Mouse (Mus musculus): ENCODE results near the gene Siglech.
A peak's percentile ranks its signal among the peaks of the same experiment; 100 is the strongest.
"Not testable (repeated sequence)": the region's sequence is repeated elsewhere in the genome, so short reads cannot be mapped to it uniquely, and the experiment has no call there.

The Siglech gene

DNA sequence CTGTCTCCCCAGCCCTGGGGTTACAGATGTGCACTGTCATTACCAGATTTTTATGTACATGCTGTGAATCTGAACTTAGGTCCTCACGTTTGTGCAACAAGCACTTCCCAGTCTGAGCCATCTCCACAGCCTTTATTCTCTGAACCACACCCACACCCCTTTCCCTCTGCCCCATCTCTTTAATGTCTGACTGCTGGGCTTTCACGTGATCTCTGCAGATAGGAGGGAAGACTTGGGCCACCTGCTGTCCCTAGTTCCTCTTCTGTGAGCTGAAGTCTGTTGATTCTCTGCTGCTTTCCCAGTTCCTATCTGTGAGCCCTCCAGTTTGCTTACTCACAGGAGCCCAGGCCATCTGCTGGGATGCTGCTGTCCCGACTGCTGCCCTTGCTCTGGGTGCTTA lies at the start of gene Siglech:
Siglech (plus strand) TSS at position 253 of the 400 bp plus-strand sequence.
- DNase-seq (ENCODE audit: low read depth): no peak

DNA sequence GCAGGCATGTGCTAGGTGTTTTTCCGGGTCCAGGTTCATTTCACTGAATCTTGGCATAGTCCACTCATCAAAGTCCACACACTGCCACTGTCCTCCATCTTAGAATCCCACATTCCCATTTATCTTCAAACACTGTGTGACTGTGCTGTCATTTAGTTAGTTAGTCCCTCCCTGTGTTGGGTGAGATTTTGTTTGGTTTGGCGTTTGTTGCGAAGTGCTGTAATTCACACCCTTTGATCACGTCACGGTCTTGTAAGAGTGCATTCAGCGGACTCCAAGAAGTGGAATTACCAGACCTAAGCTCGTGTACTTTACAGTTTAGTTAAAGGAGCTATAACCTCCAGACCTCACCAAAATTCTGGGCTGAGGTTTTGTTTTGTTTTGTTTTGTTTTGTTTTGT lies 45.3 kb upstream of the Siglech start:
- no peak for DNase-seq (ENCODE audit: low read depth)

DNA sequence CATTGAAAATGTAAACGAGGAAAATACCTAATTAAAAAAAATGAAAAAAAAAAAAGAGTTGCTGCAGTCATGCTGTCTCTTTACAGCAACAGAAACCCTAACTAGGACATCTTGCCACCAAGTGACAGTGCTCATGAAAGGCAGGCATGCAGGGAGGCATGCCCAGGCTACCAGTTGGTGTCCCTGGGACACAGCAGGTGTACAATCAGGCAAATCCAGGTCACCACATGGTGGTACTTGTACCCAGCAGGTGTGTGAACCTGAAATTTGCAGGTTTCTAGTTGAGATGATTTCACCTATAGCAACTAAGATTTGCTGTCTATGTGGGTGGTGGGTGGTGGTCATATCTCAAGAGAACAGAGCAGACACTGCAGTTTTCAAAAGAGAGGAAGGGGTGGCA lies 39.1 kb upstream of the Siglech start:
- DNase-seq (ENCODE audit: low read depth): no peak

DNA sequence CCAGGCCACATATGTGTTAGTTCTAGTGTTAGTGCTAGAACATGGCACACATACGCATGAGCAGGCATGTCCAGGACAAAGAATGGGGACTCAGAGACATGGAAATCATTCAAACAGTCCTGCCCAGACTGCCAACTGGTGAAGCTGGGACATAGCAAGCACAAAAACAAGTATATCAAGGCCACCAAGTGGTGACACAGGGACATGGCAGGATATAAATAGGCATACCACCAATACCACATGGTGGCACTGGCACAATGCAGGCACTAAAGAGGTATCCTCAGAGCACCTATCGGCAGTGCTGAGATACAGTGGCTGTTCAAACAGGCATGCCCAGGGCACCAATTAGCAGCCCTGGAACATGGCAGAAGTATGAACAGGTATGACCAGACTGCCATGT lies 33.5 kb upstream of the Siglech start:
- DNase-seq (ENCODE audit: low read depth): no peak

DNA sequence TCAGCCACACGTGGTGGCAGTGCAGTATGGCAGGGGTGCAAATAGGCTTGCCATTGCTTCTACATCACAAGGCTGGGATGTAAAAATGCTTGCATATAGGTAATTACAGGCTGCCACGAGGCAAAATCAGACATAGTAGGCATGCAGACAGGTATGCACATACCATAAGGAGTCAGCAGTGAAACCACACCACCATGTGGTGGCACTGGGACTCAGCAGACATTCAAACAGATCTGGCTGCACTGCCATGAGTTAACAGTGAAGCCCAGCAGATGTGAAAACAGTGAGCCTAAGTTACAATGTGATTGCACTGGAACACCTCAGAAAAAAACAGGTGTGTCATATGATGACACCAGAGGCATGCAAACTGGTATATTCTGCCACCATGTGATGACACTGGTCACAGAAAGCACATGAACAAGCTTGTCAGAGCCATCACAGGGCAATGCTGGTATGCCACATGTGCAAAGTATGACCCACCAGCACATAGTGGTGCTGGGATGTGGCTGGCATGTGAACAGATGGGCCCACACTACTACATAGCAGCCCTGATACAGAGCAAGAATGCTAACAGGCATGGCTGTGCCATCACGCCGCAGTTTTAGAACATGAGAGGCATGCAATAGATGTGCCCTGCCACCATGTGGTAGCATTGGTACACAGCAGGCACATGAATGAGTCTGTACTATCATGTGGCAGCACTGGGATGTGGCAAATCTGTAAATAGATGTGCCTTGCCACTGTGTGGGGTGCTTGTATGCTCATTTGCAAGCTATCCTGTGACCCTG lies 30.7 kb upstream of the Siglech start:
- no peak for DNase-seq (ENCODE audit: low read depth)

DNA sequence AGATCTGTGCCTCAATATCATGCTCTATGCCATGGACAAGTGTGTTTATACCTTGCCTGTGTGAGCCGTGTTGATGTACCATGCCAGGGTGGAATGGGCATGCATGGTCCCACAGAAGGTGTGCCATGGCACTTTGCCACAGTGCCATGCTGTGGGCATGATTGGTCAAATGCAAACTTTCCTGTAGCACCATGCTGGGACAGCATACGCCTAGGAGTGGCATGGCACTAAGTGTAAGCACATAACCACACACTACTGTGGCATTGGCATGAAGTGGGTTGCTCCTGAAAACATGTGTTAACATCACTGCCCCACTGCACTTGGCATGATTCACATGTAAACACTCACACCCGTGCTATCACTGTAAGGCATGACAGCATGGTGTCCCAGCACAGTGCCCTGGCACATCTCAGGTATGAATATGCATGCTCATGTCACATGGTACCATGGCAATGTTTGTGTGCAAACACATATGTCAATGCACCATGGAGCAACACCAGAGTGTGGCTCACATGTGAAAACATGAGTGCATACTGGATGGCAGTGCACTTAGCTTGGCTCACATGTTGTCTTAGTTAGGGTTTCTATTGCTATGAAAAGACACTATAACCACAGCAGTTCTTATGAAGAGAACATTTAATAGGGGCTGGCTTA lies 24.2 kb upstream of the Siglech start:
- DNase-seq (ENCODE audit: low read depth): no peak

DNA sequence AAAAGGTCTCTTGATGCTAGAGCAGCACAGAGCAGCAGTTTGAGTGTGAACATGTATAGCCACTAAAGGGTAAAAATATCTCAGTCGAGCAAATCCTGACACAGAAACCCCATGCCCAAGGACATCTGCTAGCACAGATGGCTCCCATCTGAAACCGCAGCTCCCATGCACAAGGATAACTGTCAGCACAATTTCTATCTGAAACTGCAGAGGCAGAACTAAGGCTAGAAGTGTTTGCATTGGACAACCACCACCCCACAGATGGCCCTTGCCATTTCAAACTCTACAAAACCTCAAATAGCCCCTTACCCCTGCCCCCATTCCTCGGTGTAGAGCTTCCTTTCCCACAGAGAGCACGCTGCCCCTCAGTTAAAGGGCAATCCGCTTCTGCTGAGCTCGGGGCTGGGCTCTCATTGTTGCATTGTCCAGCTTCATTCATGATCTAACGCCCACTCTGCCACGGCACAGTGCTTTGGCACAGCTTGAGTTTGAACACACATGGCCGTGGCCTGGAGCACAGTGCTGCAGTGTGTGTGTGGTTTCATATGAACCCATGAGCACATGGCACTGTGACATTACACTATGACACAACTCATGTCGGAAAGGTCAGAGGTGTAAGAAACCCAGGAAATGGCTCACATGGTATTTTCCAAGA lies 23.3 kb upstream of the Siglech start:
- no peak for DNase-seq (ENCODE audit: low read depth)

DNA sequence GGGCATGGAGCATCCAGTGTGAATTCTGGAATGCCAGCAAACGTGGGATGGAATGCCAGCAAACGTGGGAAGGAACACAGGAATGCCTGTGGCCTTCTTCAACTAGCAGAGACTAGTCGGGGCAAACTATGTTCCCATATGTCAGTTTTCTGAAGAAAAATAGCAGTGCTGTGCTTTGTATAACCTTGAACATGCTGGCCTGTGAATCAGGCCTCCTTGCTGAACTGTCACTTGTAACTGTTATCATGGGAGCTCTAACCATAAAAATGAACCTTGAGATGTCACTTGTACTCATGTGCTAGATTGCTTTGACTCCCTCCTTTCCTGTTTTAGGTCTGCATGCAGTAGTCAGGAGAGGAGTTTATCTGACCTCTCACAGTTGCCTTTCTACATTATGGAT lies 17.1 kb upstream of the Siglech start:
- DNase-seq (ENCODE audit: low read depth): no peak

DNA sequence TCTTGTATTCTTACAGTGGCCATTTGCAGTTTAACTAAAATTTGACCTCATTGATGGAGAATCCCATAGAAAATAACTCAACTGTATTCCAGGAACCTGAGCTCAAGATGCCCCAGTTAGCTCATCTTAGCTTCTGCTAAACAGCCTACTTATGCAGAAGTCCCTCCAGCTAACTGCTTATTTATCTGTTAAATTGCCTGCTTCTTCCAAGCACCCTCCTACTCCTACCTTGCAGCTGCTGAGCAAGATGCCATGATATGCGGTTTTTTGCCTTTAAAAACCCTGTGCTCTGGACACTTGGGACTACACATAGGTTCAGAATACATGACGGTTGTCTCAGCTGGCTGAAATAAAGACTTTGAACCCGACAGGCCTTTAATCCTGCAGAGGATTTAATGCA lies 8.6 kb upstream of the Siglech start:
- no peak for DNase-seq (ENCODE audit: low read depth)

DNA sequence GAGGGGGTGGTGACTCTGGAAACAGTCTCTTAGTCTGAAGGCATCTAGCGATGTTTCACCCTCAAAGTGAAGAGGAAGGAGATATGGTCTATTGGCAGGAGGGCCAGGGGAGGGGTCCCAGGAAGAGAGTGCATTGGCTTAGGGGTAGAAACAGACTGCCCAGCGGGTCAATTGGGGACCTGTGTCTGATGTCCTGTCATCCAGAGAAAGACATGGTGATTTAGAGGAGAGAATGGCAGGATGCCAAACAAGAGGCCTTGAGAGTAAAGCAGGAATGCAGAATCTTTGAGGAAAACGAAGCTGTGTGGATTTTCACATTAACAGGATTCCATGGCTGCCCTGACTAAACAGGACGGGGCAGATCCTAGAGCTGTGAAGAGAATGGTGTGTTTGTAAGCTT lies 12.0 kb downstream of the Siglech start:
- DNase-seq (ENCODE audit: low read depth): no peak

DNA sequence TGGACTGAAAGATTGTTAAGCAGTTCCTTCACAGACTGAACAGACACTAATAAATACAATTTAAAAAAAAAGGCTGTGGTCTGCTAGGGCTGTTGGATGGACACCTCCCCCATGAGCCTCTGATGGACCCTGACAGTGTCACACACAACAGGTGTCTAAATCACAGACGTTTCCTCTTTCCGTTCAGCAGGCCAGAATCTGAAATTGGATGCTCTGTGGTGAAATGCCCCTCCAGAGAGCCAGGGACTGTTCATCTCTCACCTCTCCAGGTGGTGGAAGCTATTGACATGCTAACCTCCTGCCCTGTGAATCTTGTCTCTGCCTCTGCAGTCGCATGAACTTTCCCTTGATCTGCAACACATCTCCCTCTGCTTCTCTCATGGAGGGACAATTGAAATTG lies 14.5 kb downstream of the Siglech start:
- no peak for DNase-seq (ENCODE audit: low read depth)

DNA sequence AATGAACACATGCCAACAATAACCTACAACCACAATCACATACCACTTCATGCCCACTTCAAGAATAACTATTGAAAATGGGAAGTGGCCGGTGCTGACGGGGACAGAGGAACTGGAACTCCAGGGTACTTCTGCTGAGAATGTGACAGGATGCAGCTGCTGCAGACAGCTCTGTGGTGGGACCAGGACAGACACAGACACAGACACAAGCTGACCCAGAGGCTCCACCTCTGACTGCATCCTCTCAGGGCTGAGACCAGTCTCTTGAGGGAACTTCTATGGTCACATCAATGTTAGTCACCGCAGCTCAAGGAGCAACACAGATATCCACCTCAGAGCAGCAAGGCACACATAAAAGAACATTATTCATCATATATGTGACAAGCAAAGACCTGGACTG lies 16.6 kb downstream of the Siglech start:
- DNase-seq (ENCODE audit: low read depth): no peak

DNA sequence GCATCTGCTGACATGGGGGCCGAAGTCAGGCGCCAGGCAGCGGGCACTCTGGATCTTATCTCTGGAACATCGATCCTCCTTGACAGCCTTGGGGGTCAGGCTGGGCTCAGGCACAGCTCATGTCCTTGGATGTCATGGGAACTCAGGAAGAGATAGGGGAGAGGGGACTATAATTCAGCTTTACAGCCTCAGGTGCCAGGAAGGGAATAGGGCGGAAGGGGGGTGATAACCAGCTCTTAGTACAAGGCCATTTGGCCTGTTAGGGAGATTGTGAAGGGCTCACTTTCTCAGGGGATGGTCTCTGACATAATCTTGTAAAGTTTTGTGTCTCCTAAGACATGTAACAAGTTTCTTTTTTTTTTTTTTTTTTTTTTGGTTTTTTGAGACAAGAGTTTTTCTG lies 22.6 kb downstream of the Siglech start:
- DNase-seq (ENCODE audit: low read depth): not testable (repeated sequence)

DNA sequence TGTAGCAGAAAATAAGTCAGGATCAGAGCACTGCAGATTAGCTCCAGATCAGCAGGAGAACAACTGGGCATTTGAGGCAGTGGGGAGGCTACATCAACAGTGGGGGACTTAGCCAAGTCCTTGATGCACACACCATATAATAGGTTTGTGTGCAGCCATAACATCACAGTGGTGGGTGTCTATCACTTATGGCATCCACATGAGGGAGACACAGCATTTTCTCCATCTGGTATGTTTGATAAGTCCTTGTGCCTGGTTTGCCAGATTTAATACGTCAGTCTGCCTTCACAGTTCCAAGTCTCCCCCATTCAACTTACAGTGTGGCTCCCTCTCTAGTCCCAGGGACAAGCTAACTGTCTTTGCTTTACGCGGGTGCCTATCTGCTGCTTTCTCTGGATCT lies 24.3 kb downstream of the Siglech start:
- DNase-seq (ENCODE audit: low read depth): no peak

DNA sequence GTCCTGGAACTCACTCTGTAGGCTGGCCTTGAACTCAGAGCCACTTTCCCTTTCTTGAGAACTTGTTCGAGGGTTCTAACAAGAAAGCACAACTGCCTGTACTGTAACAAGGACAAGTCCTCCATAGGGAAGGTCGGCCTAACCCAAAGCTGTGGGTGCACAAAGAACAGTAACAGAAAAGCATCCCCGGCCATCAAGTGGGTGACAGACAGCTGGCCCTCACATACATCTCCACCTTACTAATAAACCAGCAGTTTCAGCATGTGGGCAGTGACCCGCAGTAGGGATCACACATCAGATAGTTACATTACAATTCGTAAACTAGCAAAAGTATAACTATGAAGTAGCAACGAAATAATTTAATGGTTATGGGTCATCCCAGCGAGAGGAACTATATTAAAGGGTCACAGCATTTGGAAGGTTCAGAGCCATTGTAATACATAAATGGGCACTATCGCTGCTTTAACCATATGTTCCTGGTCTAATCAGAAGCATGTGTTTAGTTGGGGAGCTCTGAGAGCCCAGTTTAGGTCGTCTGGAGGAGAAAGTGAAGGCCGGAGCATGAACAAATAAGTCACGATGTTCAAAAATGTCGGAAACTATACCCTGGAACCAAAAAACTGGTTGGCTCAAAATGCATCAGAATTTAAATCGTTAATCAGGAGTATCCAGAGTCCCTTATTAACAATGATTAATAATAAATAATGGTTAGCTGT lies 25.4 kb downstream of the Siglech start:
- no peak for DNase-seq (ENCODE audit: low read depth)

DNA sequence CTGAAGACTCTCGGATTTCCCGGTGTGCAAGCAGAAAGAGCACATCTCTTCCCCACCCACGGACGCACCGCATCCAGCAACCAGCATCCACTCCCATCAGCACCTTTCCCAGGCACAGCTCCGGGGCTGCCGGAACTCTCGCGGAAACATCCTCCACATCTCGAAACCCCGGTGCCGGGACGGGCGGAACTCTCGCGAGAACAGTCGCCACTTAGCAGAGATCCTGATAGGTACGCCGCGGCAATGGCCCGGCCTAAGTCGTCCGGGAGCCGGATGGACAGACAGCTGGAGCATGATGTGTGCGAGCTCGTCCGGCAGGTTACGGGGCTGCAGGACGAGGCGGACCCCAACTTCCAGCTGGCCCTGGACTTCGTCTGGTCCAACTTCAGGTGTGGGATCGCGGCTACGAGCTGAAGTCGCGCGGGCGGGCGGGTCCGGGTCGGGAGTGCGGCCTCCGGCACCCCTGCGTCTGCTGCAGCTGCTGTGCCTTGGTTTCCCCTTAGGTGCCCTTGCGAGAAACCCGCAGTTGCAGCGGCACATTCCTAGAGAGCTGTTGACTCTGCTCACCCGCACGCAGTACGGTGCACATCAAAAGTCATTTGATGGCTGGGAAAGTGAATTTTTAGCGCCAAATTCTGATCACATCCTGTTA lies 26.1 kb downstream of the Siglech start, which contains the start of gene Tubgcp5:
Tubgcp5 (plus strand) TSS at position 203 of the 652 bp plus-strand sequence.
- DNase-seq (ENCODE audit: low read depth): peak; percentile 95

DNA sequence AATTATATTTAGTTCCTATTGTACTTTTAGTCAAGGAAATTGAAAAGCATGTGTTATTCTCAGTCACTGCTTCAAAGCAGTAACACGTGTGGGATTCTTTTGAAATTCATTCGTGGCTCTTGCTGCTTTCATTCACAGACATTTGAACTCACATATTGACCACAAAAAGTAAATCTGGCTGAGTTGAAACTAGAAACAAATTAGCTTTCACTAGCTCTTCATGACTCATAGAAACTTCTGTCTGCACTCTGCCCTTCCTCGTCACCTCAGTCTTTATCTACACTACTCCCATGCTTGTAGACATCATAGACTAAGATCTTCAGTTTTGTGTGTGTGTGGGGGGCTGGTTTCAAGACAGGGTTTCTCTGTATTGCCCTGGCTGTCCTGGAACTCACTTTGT lies 32.0 kb downstream of the Siglech start:
- DNase-seq (ENCODE audit: low read depth): no peak

DNA sequence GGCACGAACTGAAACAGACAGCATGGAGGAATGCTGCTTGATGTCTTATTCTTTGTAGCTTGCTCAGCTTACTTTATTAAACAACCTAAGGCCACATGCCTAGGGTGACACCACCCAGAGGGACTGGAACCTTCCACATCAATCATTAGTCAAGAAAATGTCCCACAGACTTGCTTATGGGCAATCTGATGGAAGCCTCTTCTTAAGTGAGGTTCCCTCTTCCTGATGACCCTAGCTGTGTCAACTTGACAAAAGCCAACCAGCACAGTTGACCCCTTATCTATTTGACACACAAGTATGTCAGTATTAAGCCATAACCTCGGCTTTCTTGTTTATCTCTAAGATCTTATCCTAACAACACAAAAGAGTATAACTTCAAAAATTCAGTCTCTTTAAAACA lies 42.0 kb downstream of the Siglech start:
- no peak for DNase-seq (ENCODE audit: low read depth)

DNA sequence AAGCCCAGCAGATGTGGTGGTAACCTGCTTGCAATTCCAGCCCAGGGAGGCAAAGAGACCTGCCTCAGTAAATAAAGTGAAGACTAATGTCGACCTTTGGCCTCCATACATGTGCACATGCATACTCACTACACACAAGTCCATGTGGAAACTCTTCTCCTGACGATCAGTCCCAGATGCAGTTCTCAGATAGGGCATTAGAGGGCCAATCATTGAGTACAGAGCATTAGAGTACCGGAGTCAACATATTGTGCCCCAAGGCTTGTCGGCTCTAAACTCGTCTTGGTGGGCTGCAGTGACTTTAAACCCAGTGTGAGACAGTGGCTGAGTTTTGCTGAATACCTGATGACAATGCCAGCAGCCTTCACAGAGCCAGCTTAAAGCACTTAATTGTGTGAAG lies 56.5 kb downstream of the Siglech start:
- no peak for DNase-seq (ENCODE audit: low read depth)

DNA sequence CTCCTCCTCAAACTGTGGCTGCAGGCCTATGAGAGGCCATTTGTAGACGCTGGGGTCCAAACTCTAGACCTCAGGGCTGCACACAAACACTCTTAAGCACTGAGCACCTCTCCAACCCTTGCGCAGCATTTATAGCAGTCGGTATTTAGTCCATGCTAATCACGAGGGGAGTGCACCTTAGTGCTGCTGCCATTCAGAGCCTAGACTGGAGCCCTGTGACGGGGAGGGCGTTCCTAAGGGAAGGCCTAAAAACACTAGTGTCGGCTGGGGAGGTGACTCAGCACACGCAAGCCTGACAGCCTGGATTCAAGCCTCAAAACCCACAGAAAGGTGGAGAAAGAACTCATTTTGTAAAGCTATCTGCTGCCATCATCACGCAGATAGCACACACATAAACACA lies 59.6 kb downstream of the Siglech start:
- DNase-seq (ENCODE audit: low read depth): no peak

Data from naive thymus-derived CD4-positive, alpha-beta T cell, adult 2 months (primary cell).